Mouse (Mus musculus) neural tube, embryonic 14.5 days (tissue): ENCODE measurements around the gene Spout1. TPM values are rescaled to one million over a fixed set of nuclear protein-coding genes. Genes with fewer than 3 reads are reported as not detected.
A peak's percentile ranks its signal among the peaks of the same experiment; 100 is the strongest.
"Not testable (repeated sequence)": the region's sequence is repeated elsewhere in the genome, so short reads cannot be mapped to it uniquely, and the experiment has no call there.

Experiments used
- ATAC-seq: fragments of 200-750 bp; cut with Nextera tagmentation; 2 replicates; pipeline ENCODE4 v1.8.0; 2017; ENCODE audit warnings: low read depth, mild to moderate bottlenecking, moderate TSS enrichment, moderate library complexity
- H3K27ac ChIP-seq: fragments of 300-500 bp; sonication (generic); 2 replicates; pipeline ENCODE4 v1.5.1; 2014; ENCODE audit warnings: low read depth, mild to moderate bottlenecking, control low read depth, low read length, moderate library complexity, mixed read lengths
- H3K27me3 ChIP-seq: fragments of 300-500 bp; sonication (generic); 2 replicates; pipeline ENCODE4 v1.6.1; 2014; ENCODE audit warnings: low read length; ENCODE audit not compliant: control insufficient read depth, insufficient read depth
- H3K36me3 ChIP-seq: fragments of 300-500 bp; sonication (generic); 2 replicates; pipeline ENCODE4 v1.6.1; 2014; ENCODE audit warnings: low read length, mixed read lengths; ENCODE audit not compliant: control insufficient read depth, insufficient read depth
- H3K4me1 ChIP-seq: fragments of 300-500 bp; sonication (generic); 2 replicates; pipeline ENCODE4 v1.6.1; 2014; ENCODE audit warnings: low read length; ENCODE audit not compliant: control insufficient read depth, insufficient read depth
- H3K4me2 ChIP-seq: fragments of 300-500 bp; sonication (generic); 2 replicates; pipeline ENCODE4 v1.6.1; 2014; ENCODE audit warnings: mild to moderate bottlenecking, low read depth, low read length, control low read depth
- H3K4me3 ChIP-seq: fragments of 300-500 bp; sonication (generic); 2 replicates; pipeline ENCODE4 v1.5.1; 2014; ENCODE audit warnings: low read depth, low read length, control low read depth, mixed read lengths
- H3K9ac ChIP-seq: fragments of 300-500 bp; sonication (generic); replicated peaks from 2 replicates; pipeline ENCODE4 v1.6.1; 2014; ENCODE audit warnings: low read depth, mild to moderate bottlenecking, control low read depth, low read length, mixed read lengths
- H3K9me3 ChIP-seq: fragments of 300-500 bp; sonication (generic); 2 replicates; pipeline ENCODE4 v1.6.1; 2016; ENCODE audit warnings: low read length; ENCODE audit not compliant: control insufficient read depth
- WGBS: fragments of 180-500 bp; shearing (Covaris S2); extraction: QIAGEN DNeasy Blood & Tissue Kit; methylation state at CpG from one replicate; pipeline ENCODE4 v1.1.7; 2014; 5-methylcytosine and 5-hydroxymethylcytosine counted together
- polyA plus RNA-seq: library from polyadenylated mRNA; unstranded; fragments of >200 nt; fragmentation: Nextera tagmentation; extraction: Ambion mirVana; gene quantifications from 2 replicates; pipeline ENCODE4 v1.2.1, GENCODE M21; 2014

Gene Spout1
- polyA plus RNA-seq, 1 experiment from 2014 or later, result 64.2 TPM

- Histone ChIP-seq H3K4me3 (no peak overlapping the region), H3K27ac (no peak overlapping the region), H3K9ac (no peak overlapping the region), H3K27me3 (no peaks in the 10 kb centered on the region), H3K4me1 (no peaks in the 10 kb centered on the region), H3K4me2 (no peak overlapping the region), H3K9me3 (no peaks in the 10 kb centered on the region), H3K36me3 (no peaks in the 10 kb centered on the region)
- no peak for ATAC-seq
- 91% methylated on average over 6 of the region's 6 CpGs for WGBS
Measured at GRCm38 (mm10) chr2:30185276-30185675, 7.0 kb upstream of the Spout1 start.

- WGBS, result 78% methylated on average over 3 of the region's 3 CpGs
- no peaks in the 10 kb centered on the region for H3K9me3 ChIP-seq
- H3K36me3 ChIP-seq, result no peaks in the 10 kb centered on the region
- no peaks in the 10 kb centered on the region for H3K27me3 ChIP-seq
- no peak overlapping the region for H3K4me2 ChIP-seq
- no peak overlapping the region for H3K27ac ChIP-seq
- no peak overlapping the region for H3K9ac ChIP-seq
- ATAC-seq, result no peak
- H3K4me1 ChIP-seq, result no peaks in the 10 kb centered on the region
- no peak overlapping the region for H3K4me3 ChIP-seq
Measured at GRCm38 (mm10) chr2:30183721-30184120, 5.5 kb upstream of the Spout1 start.

GRCm38 (mm10) chr2:30182424-30182823 lies 4.2 kb upstream of the Spout1 start:
- Histone ChIP-seq H3K4me2 (no peak overlapping the region), H3K4me1 (peaks cover 3% of the 10 kb centered on the region), H3K27me3 (no peaks in the 10 kb centered on the region), H3K9ac (no peak overlapping the region), H3K36me3 (no peaks in the 10 kb centered on the region), H3K9me3 (no peaks in the 10 kb centered on the region), H3K4me3 (no peak overlapping the region), H3K27ac (no peak overlapping the region)
- whole genome bisulfite sequencing, result 88% methylated on average over 2 of the region's 2 CpGs
- no peak for ATAC-seq

- H3K4me1 ChIP-seq, H3K9me3 ChIP-seq, H3K27ac ChIP-seq, H3K27me3 ChIP-seq, H3K9ac ChIP-seq: not testable (repeated sequence)
- peak; percentile 29; the same call in 1 of the 2 replicates for ATAC-seq
- Histone ChIP-seq H3K4me3 (peak overlapping the region; percentile 69), H3K36me3 (peaks cover 18% of the 10 kb centered on the region), H3K4me2 (peak overlapping the region; percentile 90)
- 34% methylated on average over 7 of the region's 7 CpGs for WGBS
Measured at GRCm38 (mm10) chr2:30178711-30179110, 452 bp upstream of the Spout1 start.

GRCm38 (mm10) chr2:30176561-30176960 lies 1.7 kb downstream of the Spout1 start:
- 100% methylated on average over 2 of the region's 2 CpGs for WGBS
- no peak overlapping the region for H3K27ac ChIP-seq
- no peak overlapping the region for H3K9ac ChIP-seq
- H3K4me3 ChIP-seq, result no peak overlapping the region
- no peak for ATAC-seq
- no peaks in the 10 kb centered on the region for H3K9me3 ChIP-seq
- H3K27me3 ChIP-seq, result no peaks in the 10 kb centered on the region
- H3K4me1 ChIP-seq, result peaks cover 5% of the 10 kb centered on the region
- no peak overlapping the region for H3K4me2 ChIP-seq
- peaks cover 18% of the 10 kb centered on the region for H3K36me3 ChIP-seq

- no peak overlapping the region for H3K27ac ChIP-seq
- no peaks in the 10 kb centered on the region for H3K27me3 ChIP-seq
- peaks cover 5% of the 10 kb centered on the region for H3K4me1 ChIP-seq
- no peak overlapping the region for H3K4me3 ChIP-seq
- no peaks in the 10 kb centered on the region for H3K9me3 ChIP-seq
- H3K36me3 ChIP-seq, result peaks cover 18% of the 10 kb centered on the region
- no peak for ATAC-seq
- H3K4me2 ChIP-seq, result no peak overlapping the region
- 91% methylated on average over 8 of the region's 8 CpGs for WGBS
- H3K9ac ChIP-seq, result no peak overlapping the region
Measured at GRCm38 (mm10) chr2:30175897-30176296, 2.4 kb downstream of the Spout1 start.

GRCm38 (mm10) chr2:30173541-30174240 lies 4.6 kb downstream of the Spout1 start:
- H3K4me1 ChIP-seq, result peaks cover 5% of the 10 kb centered on the region
- no peak overlapping the region for H3K4me3 ChIP-seq
- peaks cover 18% of the 10 kb centered on the region for H3K36me3 ChIP-seq
- 98% methylated on average over 20 of the region's 20 CpGs for WGBS
- H3K27me3 ChIP-seq, result no peaks in the 10 kb centered on the region
- ATAC-seq, result no peak
- H3K9me3 ChIP-seq, result no peaks in the 10 kb centered on the region
- no peak overlapping the region for H3K9ac ChIP-seq
- no peak overlapping the region for H3K27ac ChIP-seq
- H3K4me2 ChIP-seq, result no peak overlapping the region

GRCm38 (mm10) chr2:30171997-30172382 lies 6.3 kb downstream of the Spout1 start:
- Histone ChIP-seq H3K4me3 (peak overlapping the region; percentile 57), H3K9ac (peak overlapping the region; percentile 80), H3K4me1 (no peaks in the 10 kb centered on the region), H3K27me3 (no peaks in the 10 kb centered on the region), H3K27ac (peak overlapping the region; percentile 94), H3K9me3 (no peaks in the 10 kb centered on the region), H3K36me3 (peaks cover 18% of the 10 kb centered on the region), H3K4me2 (peak overlapping the region; percentile 89)
- ATAC-seq, result peak; percentile 39
- WGBS, result 2% methylated on average over 19 of the region's 19 CpGs

- Histone ChIP-seq H3K36me3 (peaks cover 18% of the 10 kb centered on the region), H3K27me3 (no peaks in the 10 kb centered on the region), H3K9me3 (no peaks in the 10 kb centered on the region), H3K4me3 (peak within 1 kb of the TSS; percentile 57), H3K4me2 (peak within 1 kb of the TSS; percentile 89), H3K4me1 (no peaks in the 10 kb centered on the region), H3K9ac (peak within 1 kb of the TSS; percentile 80), H3K27ac (peak within 1 kb of the TSS; percentile 94)
- WGBS, result under 1% methylated on average over 73 of the region's 75 CpGs
- peak; percentile 98 for ATAC-seq
Measured at GRCm38 (mm10) chr2:30171371-30171996, 6.8 kb downstream of the Spout1 start, which contains the start of gene Endog. TSS of gene Endog (plus strand) at chr2:30171493.
